In the genomic region with DNA sequence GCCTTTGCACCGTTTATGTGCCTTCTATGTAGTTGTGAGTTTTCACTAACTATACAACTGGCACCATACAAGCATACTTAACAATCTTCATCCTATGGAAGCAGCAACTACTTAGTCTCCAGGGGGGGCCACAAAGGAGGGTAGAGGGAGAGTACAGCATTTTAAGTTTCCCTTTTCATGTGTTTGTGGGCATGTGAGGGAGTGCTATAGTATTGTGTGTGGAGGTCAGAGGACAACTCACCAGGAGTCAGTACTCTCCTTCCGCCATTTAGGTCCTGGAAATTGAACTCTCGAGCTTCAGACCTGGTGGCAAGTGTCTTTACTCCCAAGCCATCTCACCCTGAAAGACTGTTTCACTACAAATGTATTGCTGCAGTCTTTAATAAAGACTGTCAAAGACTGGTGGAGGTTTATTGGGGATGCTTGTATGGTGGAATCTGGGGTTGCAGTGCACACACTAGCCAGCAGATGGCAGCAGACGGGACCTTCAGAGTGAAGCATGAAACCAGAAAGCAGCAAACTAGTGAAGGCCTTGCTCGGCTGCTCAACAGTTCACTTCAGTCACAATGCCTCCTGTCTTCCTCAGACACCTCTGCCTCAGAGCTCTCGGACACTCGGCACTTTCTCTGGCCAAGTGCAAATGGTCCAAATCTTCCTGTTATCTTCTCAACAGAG, we compare ENCODE assay signal across 8 mouse cellular contexts. TPM values are rescaled to one million over a fixed set of nuclear protein-coding genes. Genes with fewer than 3 reads are reported as not detected.
DNase-seq lines count a peak whose midpoint lies in the region; ATAC-seq lines count a peak whose summit lies in the region.

No protein-coding gene starts in this region.

- no peaks in the 10 kb centered on the region for H3K27me3 ChIP-seq in hindbrain, embryonic 10.5 days (ENCODE audit: insufficient read depth, poor library complexity, severe bottlenecking)
- H3K27me3 ChIP-seq in hindbrain, embryonic 13.5 days: no peaks in the 10 kb centered on the region

- intact Hi-C loops in heart, postnatal 14 days (cut with DNase I): no loop called here

- no peak for ATAC-seq in hindbrain, embryonic 13.5 days (ENCODE audit: low FRiP score)

- peaks cover 9% of the 10 kb centered on the region for H3K36me3 ChIP-seq in hindbrain, embryonic 10.5 days
- peaks cover 20% of the 10 kb centered on the region for H3K36me3 ChIP-seq in hindbrain, embryonic 13.5 days

- H3K9me3 ChIP-seq in hindbrain, embryonic 10.5 days: no peaks in the 10 kb centered on the region
- no peaks in the 10 kb centered on the region for H3K9me3 ChIP-seq in hindbrain, embryonic 13.5 days

- H3K27ac ChIP-seq in hindbrain, embryonic 10.5 days: no peak overlapping the region
- no peak overlapping the region for H3K27ac ChIP-seq in hindbrain, embryonic 13.5 days

- DNase-seq in hindbrain, embryonic 10.5 days (ENCODE audit: low spot score): peak; percentile 80
- DNase-seq in adrenal gland, adult 2 months: peak; percentile 58
- peak; percentile 69 for DNase-seq in embryo, embryonic 11.5 days (ENCODE audit: low read depth, low spot score)
- DNase-seq in heart, postnatal 14 days: peak; percentile 65 to 78
- peak; percentile 38 for DNase-seq in left cerebral cortex, adult 11 months (ENCODE audit: low spot score)
- DNase-seq in mesoderm, embryonic 11.5 days (ENCODE audit: low read depth, low spot score): peak; percentile 81
- DNase-seq in spleen, postnatal 10 days (ENCODE audit: low spot score in 2 of 2): peak; percentile 61 to 82

- no peak overlapping the region for H3K4me3 ChIP-seq in hindbrain, embryonic 10.5 days
- H3K4me3 ChIP-seq in hindbrain, embryonic 13.5 days: no peak overlapping the region

- no peak overlapping the region for H3K9ac ChIP-seq in hindbrain, embryonic 13.5 days

- H3K4me1 ChIP-seq in hindbrain, embryonic 10.5 days (replicated peaks): no peaks in the 10 kb centered on the region
- H3K4me1 ChIP-seq in hindbrain, embryonic 13.5 days (replicated peaks): no peaks in the 10 kb centered on the region

- H3K4me2 ChIP-seq in hindbrain, embryonic 13.5 days: no peak overlapping the region

- WGBS in hindbrain, embryonic 10.5 days: 27% methylated on average over 7 of the region's 7 CpGs
- 30% methylated on average over 7 of the region's 7 CpGs for WGBS in hindbrain, embryonic 13.5 days

RNA-seq across cellular contexts. Expression of a gene that starts 10.6 kb away (rescaled TPM):
- 204 and 213 TPM in 2 replicates for polyA plus RNA-seq in hindbrain, embryonic 10.5 days (2016; fragmentation: Nextera tagmentation; extraction: Ambion mirVana)
- 159 and 163 TPM in 2 replicates for polyA plus RNA-seq in hindbrain, embryonic 13.5 days (2015; fragmentation: Nextera tagmentation; extraction: Ambion mirVana)
- total RNA-seq in adrenal gland, adult 2 months (2021): 100 to 1,000 TPM in 1 of 2 experiments, 10 to 100 TPM in 1; 77.9 to 111 TPM
- 46.0 and 52.3 TPM in 2 replicates for polyA plus RNA-seq in adrenal gland, adult 2 months (2012; rRNA removed)
- total RNA-seq in heart, postnatal 14 days (2021): 100 to 1,000 TPM; 161 to 183 TPM

RNA-seq across cellular contexts. Expression of a gene that starts 12.9 kb away (rescaled TPM):
- 14.4 and 16.5 TPM in 2 replicates for polyA plus RNA-seq in hindbrain, embryonic 10.5 days (2016; fragmentation: Nextera tagmentation; extraction: Ambion mirVana)
- 13.6 and 15.9 TPM in 2 replicates for polyA plus RNA-seq in hindbrain, embryonic 13.5 days (2015; fragmentation: Nextera tagmentation; extraction: Ambion mirVana)
- 10 to 100 TPM in 1 of 2 experiments, 1 to 10 TPM in 1; 6.7 to 12.0 TPM for total RNA-seq in adrenal gland, adult 2 months (2021)
- polyA plus RNA-seq in adrenal gland, adult 2 months (2012; rRNA removed): 15.0 and 16.0 TPM in 2 replicates
- 10 to 100 TPM; 12.2 to 12.8 TPM for total RNA-seq in heart, postnatal 14 days (2021)
